Mouse (Mus musculus) embryonic fibroblast, embryonic 13.5 days (primary cell): ENCODE results near the gene Plekho1. TPM values are rescaled to one million over a fixed set of nuclear protein-coding genes. Genes with fewer than 3 reads are reported as not detected.
"Not testable (repeated sequence)": the region's sequence is repeated elsewhere in the genome, so short reads cannot be mapped to it uniquely, and the experiment has no call there.

Experiments used
- H3K27ac ChIP-seq: 2 replicates; pipeline ENCODE4 v1.5.1; 2012; ENCODE audit warnings: low read length, control low read depth, inconsistent platforms; ENCODE audit not compliant: insufficient read depth
- H3K4me1 ChIP-seq: 2 replicates; pipeline ENCODE4 v1.6.1; 2011; ENCODE audit warnings: low read length; ENCODE audit not compliant: control insufficient read depth, insufficient read depth
- H3K4me3 ChIP-seq: 2 replicates; pipeline ENCODE4 v1.5.1; 2011; ENCODE audit warnings: mild to moderate bottlenecking, control low read depth, low read length; ENCODE audit not compliant: insufficient read depth
- CTCF ChIP-seq: IDR thresholded peaks from 2 replicates; pipeline ENCODE4 v1.5.1; 2011; ENCODE audit warnings: mild to moderate bottlenecking, control low read depth, low read length, moderate library complexity, borderline replicate concordance; ENCODE audit not compliant: insufficient read depth
- POLR2A ChIP-seq: IDR thresholded peaks from 2 replicates; pipeline ENCODE4 v1.6.1; 2011; ENCODE audit warnings: low read depth, mild to moderate bottlenecking, control low read depth, low read length, moderate library complexity
- polyA plus RNA-seq: library from polyadenylated mRNA; stranded (reverse); fragments of >200 nt; gene quantifications from 2 replicates; pipeline ENCODE4 v1.2.4, GENCODE M21; 2011; ENCODE audit warnings: low read depth; ENCODE audit not compliant: missing spikeins, insufficient read length

Plekho1 gene
- polyA plus RNA-seq, 1 experiment = 53.5 TPM

- TF ChIP-seq CTCF (no peak), POLR2A (no peak)
- H3K4me3 ChIP-seq = no peak overlapping the region
- H3K27ac ChIP-seq = no peak overlapping the region
- H3K4me1 ChIP-seq = no peaks in the 10 kb centered on the region; the same call in 1 of the 2 replicates
Measured at GRCm38 (mm10) chr3:95953522-95953921, 42.3 kb downstream of the Plekho1 start.

DNA sequence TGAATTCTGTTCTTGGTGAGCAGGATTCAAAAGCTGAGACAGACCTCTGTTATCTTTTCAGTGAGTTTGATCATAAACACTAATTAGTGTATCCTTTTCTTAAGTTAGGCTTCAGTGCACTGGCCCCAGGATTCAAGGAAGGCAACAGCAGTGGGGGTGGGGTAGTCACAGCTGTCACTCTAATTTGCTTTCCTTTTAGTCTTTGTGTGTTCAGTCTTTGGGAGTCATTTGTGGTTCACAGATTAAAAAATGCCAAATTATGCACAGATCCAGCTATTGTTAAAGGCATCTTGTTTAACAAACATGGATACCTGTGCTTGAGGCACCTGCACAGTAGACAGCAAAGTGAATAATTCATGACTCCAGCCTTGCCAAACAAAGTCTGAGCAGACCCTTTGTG lies 42.8 kb downstream of the Plekho1 start:
- TF ChIP-seq CTCF (no peak), POLR2A (no peak)
- Histone ChIP-seq H3K4me3 (no peak overlapping the region), H3K27ac (no peak overlapping the region), H3K4me1 (no peaks in the 10 kb centered on the region; the same call in 1 of the 2 replicates)

GRCm38 (mm10) chr3:95951566-95951965 lies 44.2 kb downstream of the Plekho1 start:
- H3K4me1 ChIP-seq = not testable (repeated sequence)
- Histone ChIP-seq H3K27ac (peak overlapping the region; percentile 77; the same call in 1 of the 2 replicates), H3K4me3 (peak overlapping the region; percentile 28)

- Histone ChIP-seq H3K4me3 (peak overlapping the region; percentile 28), H3K4me1 (no peaks in the 10 kb centered on the region), H3K27ac (peak overlapping the region; percentile 77)
- TF ChIP-seq POLR2A (peak; percentile 81), CTCF (no peak)
Measured at GRCm38 (mm10) chr3:95950763-95951551, 44.8 kb downstream of the Plekho1 start.

DNA sequence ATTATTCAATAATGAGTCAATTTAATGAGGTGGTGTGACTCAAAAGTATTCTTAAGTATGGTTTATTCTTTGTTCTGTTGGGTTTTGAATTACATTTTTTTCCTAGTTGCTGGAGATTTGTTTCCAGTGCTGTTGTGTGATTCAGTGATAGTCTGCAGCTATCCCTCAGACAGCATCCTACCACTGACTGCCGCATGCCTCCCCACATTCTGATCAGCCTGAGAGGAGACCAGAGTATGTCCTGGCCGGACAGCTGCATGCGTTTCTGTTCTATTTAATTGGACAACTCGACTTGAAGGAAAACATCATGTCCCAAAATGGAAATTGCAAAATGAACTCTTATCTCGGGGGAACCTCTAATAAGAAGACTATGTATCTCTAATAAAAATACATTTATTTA lies 47.5 kb downstream of the Plekho1 start:
- TF ChIP-seq CTCF = no peak
- no peak for TF ChIP-seq POLR2A
- Histone ChIP-seq H3K4me1 (no peaks in the 10 kb centered on the region), H3K4me3 (no peak overlapping the region), H3K27ac (no peak overlapping the region)

- TF ChIP-seq CTCF (no peak), POLR2A (no peak)
Measured at GRCm38 (mm10) chr3:95945731-95946240, 50.0 kb downstream of the Plekho1 start.

GRCm38 (mm10) chr3:95944742-95945141 lies 51.1 kb downstream of the Plekho1 start:
- no peaks in the 10 kb centered on the region for H3K4me1 ChIP-seq
- H3K4me3 ChIP-seq = no peak overlapping the region
- no peak overlapping the region for H3K27ac ChIP-seq
- no peak for TF ChIP-seq CTCF

More at GRCm38 (mm10) chr3:95945731-95946240, 50.0 kb downstream of the Plekho1 start:
- H3K27ac ChIP-seq = no peak overlapping the region
- H3K4me3 ChIP-seq = no peak overlapping the region
- no peaks in the 10 kb centered on the region for H3K4me1 ChIP-seq

DNA sequence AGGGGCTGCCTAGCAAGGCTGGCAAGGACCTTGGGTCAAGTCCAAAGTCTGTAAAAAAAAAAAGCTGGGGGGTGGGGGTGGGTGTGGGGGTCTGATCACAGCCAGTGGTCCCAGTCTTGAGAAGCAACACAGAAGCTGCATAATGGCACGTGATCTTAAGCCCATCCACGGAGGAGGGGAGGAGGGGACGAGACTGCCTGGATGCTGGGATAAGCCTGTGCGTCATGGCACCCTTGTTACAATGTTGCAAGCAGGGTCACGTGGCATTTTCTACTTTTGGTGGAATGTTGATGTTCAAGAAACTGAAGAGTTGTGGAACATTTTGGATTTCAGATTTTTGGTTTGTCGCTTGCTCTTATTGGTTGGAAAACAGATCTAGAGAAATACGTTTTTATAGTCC lies 52.6 kb downstream of the Plekho1 start:
- Histone ChIP-seq H3K4me1 (no peaks in the 10 kb centered on the region), H3K27ac (no peak overlapping the region), H3K4me3 (no peak overlapping the region)
- TF ChIP-seq CTCF = no peak
- TF ChIP-seq POLR2A = no peak

DNA sequence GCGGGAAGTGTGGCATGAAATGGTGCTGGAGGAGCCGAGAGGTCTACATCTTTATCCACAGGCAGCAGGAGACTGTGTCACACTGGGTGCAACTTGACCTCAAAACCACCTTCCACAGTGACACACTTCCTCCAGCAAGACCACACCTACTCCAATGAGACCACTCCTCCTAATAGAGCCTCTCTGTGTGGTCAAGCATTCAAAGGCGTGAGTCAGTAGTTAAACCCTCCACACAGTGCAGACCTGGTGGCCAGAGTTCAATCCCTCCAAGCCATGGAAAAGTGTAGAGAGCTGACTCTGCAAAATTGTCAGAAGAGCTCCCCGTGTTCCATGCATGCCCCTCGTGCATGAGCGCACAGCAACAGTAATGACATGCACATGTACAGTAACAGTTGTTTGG lies 53.1 kb downstream of the Plekho1 start:
- Histone ChIP-seq H3K4me3 (no peak overlapping the region), H3K4me1 (no peaks in the 10 kb centered on the region), H3K27ac (no peak overlapping the region)
- TF ChIP-seq CTCF = no peak
- no peak for TF ChIP-seq POLR2A

GRCm38 (mm10) chr3:95938835-95939234 lies 57.0 kb downstream of the Plekho1 start:
- Histone ChIP-seq H3K4me1 (no peaks in the 10 kb centered on the region), H3K27ac (no peak overlapping the region), H3K4me3 (no peak overlapping the region)
- TF ChIP-seq POLR2A = no peak
- TF ChIP-seq CTCF = no peak

Other genes starting within 250 kb of the Plekho1 start
- 36.7 and 37.5 TPM in 2 replicates for gene Tars2, start 235.8 kb downstream of the Plekho1 start, polyA plus RNA-seq
- gene Rprd2, start 177.1 kb downstream of the Plekho1 start, polyA plus RNA-seq = 32.2 and 37.1 TPM in 2 replicates
- gene Prpf3, start 140.1 kb downstream of the Plekho1 start, polyA plus RNA-seq = 37.4 and 37.7 TPM in 2 replicates
- 171 and 236 TPM in 2 replicates for gene Mrps21, start 124.5 kb downstream of the Plekho1 start, polyA plus RNA-seq
- gene Ciart, start 113.8 kb downstream of the Plekho1 start, polyA plus RNA-seq = 4.3 and 7.8 TPM in 2 replicates
- gene BC028528, start 104.0 kb downstream of the Plekho1 start, polyA plus RNA-seq = 18.7 and 23.6 TPM in 2 replicates
- 63.3 and 79.1 TPM in 2 replicates for gene Aph1a, start 102.0 kb downstream of the Plekho1 start, polyA plus RNA-seq
- gene Car14, start 91.3 kb downstream of the Plekho1 start, polyA plus RNA-seq = not detected in 2 replicates
- gene Anp32e, start 66.8 kb downstream of the Plekho1 start, polyA plus RNA-seq = 161 and 235 TPM in 2 replicates
- gene Vps45, start 62.5 kb upstream of the Plekho1 start, polyA plus RNA-seq = 15.5 and 15.6 TPM in 2 replicates
- gene Otud7b, start 108.5 kb upstream of the Plekho1 start, polyA plus RNA-seq = 26.0 and 30.0 TPM in 2 replicates
- gene Mtmr11, start 166.0 kb upstream of the Plekho1 start, polyA plus RNA-seq = 41.8 and 52.6 TPM in 2 replicates
- 63.3 and 70.6 TPM in 2 replicates for gene Sf3b4, start 176.3 kb upstream of the Plekho1 start, polyA plus RNA-seq
- gene Sv2a, start 185.2 kb upstream of the Plekho1 start, polyA plus RNA-seq = 1.8 and 2.0 TPM in 2 replicates
- gene Bola1, start 223.7 kb upstream of the Plekho1 start, polyA plus RNA-seq = 9.6 and 10.4 TPM in 2 replicates
- gene Hist2h2ab, start 223.9 kb upstream of the Plekho1 start, polyA plus RNA-seq = not detected in 2 replicates
- 4.4 and 5.3 TPM in 2 replicates for gene Hist2h2ac, start 224.9 kb upstream of the Plekho1 start, polyA plus RNA-seq
- gene Hist2h2be, start 225.1 kb upstream of the Plekho1 start, polyA plus RNA-seq = 1.1 and 1.2 TPM in 2 replicates
- 10.0 and 16.5 TPM in 2 replicates for gene Hist2h3c2, start 243.1 kb upstream of the Plekho1 start, polyA plus RNA-seq
- not detected in 2 replicates for gene Hist2h2aa2, start 244.3 kb upstream of the Plekho1 start, polyA plus RNA-seq
- 9.2 and 11.1 TPM in 2 replicates for gene Hist2h2aa1, start 249.5 kb upstream of the Plekho1 start, polyA plus RNA-seq